Mouse (Mus musculus) cortical plate, adult 2 months (tissue): ENCODE measurements around the gene Msh6. TPM values are rescaled to one million over a fixed set of nuclear protein-coding genes. Genes with fewer than 3 reads are reported as not detected.
"Not testable (repeated sequence)": the region's sequence is repeated elsewhere in the genome, so short reads cannot be mapped to it uniquely, and the experiment has no call there.

Experiments
- H3K27ac ChIP-seq: fragments of 200-500 bp; 2 replicates; pipeline ENCODE4 v1.5.1; 2012; ENCODE audit warnings: low read length, control low read depth, inconsistent platforms; ENCODE audit not compliant: insufficient read depth
- H3K4me1 ChIP-seq: fragments of 200-500 bp; 2 replicates; pipeline ENCODE4 v1.6.1; 2011; ENCODE audit warnings: low read length; ENCODE audit not compliant: control insufficient read depth, insufficient read depth
- H3K4me3 ChIP-seq: fragments of 200-500 bp; 2 replicates; pipeline ENCODE4 v1.5.1; 2011; ENCODE audit warnings: mild to moderate bottlenecking, low read length, control low read depth; ENCODE audit not compliant: insufficient read depth
- CTCF ChIP-seq: fragments of 200-500 bp; IDR thresholded peaks from 2 replicates; pipeline ENCODE4 v1.5.1; 2011; ENCODE audit warnings: mild to moderate bottlenecking, control low read depth, low read length; ENCODE audit not compliant: insufficient read depth; ENCODE audit errors: extremely low read depth
- POLR2A ChIP-seq: fragments of 200-500 bp; IDR thresholded peaks from 2 replicates; pipeline ENCODE4 v1.6.1; 2011; ENCODE audit warnings: mild to moderate bottlenecking, low read length, control low read depth; ENCODE audit not compliant: insufficient read depth; ENCODE audit errors: extremely low read depth
- polyA plus RNA-seq: library from polyadenylated mRNA; depleted of rRNA; stranded (reverse); fragments of >200 nt; gene quantifications from 2 replicates; pipeline ENCODE4 v1.2.3, GENCODE M21; 2012

The Msh6 gene
- polyA plus RNA-seq, 1 experiment: 7.4 TPM

GRCm38 (mm10) chr17:87963081-87964075 lies 11.5 kb upstream of the Msh6 start:
- TF ChIP-seq POLR2A (no peak), CTCF (no peak)
- Histone ChIP-seq H3K4me1 (no peaks in the 10 kb centered on the region), H3K4me3 (no peak overlapping the region), H3K27ac (no peak overlapping the region)

GRCm38 (mm10) chr17:87968483-87968926 lies 6.4 kb upstream of the Msh6 start:
- H3K4me3 ChIP-seq, H3K27ac ChIP-seq, H3K4me1 ChIP-seq: not testable (repeated sequence)
- 0 out of 2 replicates have a peak, but pooled peaks have one; percentile 8 for TF ChIP-seq CTCF

- not testable (repeated sequence) for H3K4me3 ChIP-seq, H3K4me1 ChIP-seq, H3K27ac ChIP-seq
Observed at GRCm38 (mm10) chr17:87971696-87972591, 2.9 kb upstream of the Msh6 start.

GRCm38 (mm10) chr17:87972856-87973255 lies 2.0 kb upstream of the Msh6 start:
- Histone ChIP-seq H3K4me3 (no peak overlapping the region), H3K4me1 (no peaks in the 10 kb centered on the region; the same call in 1 of the 2 replicates), H3K27ac (no peak overlapping the region)
- no peak for TF ChIP-seq CTCF
- TF ChIP-seq POLR2A: no peak

GRCm38 (mm10) chr17:87973261-87974167 lies 1.3 kb upstream of the Msh6 start:
- TF ChIP-seq POLR2A: no peak
- TF ChIP-seq CTCF: no peak
- Histone ChIP-seq H3K4me1 (no peaks in the 10 kb centered on the region; the same call in 1 of the 2 replicates), H3K4me3 (no peak overlapping the region), H3K27ac (no peak overlapping the region)

- no peak for TF ChIP-seq CTCF
- no peak for TF ChIP-seq POLR2A
- H3K27ac ChIP-seq: no peak overlapping the region
- H3K4me3 ChIP-seq: peak overlapping the region; percentile 55
- H3K4me1 ChIP-seq: no peaks in the 10 kb centered on the region; the same call in 1 of the 2 replicates
Observed at GRCm38 (mm10) chr17:87975229-87975853, 479 bp downstream of the Msh6 start.

GRCm38 (mm10) chr17:87976154-87976806 lies 1.4 kb downstream of the Msh6 start:
- no peak for TF ChIP-seq POLR2A
- TF ChIP-seq CTCF: no peak
- Histone ChIP-seq H3K4me1 (no peaks in the 10 kb centered on the region; the same call in 1 of the 2 replicates), H3K27ac (no peak overlapping the region), H3K4me3 (no peak overlapping the region)

- not testable (repeated sequence) for H3K4me1 ChIP-seq, H3K4me3 ChIP-seq, H3K27ac ChIP-seq
Observed at GRCm38 (mm10) chr17:87976927-87977326, 2.1 kb downstream of the Msh6 start.

GRCm38 (mm10) chr17:87979696-87980095 lies 4.8 kb downstream of the Msh6 start:
- H3K4me3 ChIP-seq, H3K4me1 ChIP-seq, H3K27ac ChIP-seq: not testable (repeated sequence)
